Mouse (Mus musculus): ENCODE measurements around the gene C130050O18Rik.

DNA sequence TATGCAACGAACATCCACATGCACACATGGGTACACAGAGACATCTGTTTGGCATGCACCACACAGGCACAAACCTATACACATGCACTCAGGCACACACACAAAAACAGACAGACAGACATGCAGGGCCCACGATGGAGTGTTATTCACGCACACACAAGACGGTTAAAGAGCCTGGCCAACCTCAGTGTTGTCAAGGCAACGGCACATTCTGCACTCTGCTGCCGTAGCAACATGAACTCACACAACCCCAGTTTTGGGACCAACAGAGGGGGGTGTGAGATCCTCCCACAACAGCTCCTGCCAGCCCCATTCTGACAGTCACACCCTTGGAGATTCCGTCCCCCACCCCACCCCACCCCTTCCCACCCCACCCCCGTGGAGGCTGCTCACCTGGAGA, 29.9 kb downstream of the C130050O18Rik start:
- TF ChIP-seq CTCF (IDR thresholded peaks at IDR 0.05; ENCODE audit: low read depth, low read length) (no peak), GATA1 (IDR thresholded peaks at IDR 0.05; ENCODE audit: borderline replicate concordance, low read length) (no peak)

Measured in G1E (cell line).